Mouse (Mus musculus): ENCODE data around the gene Adck1. TPM values are rescaled to one million over a fixed set of nuclear protein-coding genes. Genes with fewer than 3 reads are reported as not detected.

Gene Adck1
- polyA plus RNA-seq, 1 experiment from 2014 or later: 24.8 TPM

DNA sequence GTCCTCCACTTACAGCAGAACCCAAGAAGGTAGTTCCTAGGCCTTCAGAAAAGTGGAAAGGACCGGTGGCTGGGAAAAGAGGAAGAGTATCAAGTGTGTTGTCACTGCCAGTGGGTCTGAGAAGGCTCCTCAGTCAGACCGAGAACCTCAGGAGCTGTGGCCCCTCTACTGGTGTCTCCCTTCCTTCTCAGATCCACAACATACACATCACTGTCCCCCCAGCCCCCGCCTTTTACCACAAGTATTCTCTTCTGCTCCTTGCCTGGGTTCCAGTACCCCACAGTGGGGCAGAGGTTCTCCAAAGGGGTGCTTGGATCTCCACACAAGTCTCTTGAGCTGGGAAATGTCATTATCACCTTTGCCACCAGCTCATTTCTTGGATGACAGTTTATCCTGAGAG lies 115.5 kb downstream of the Adck1 start:
- Histone ChIP-seq H3K4me1 (replicated peaks; ENCODE audit: insufficient read depth, low read length) (no peaks in the 10 kb centered on the region), H3K27me3 (ENCODE audit: insufficient read depth, low read length) (no peaks in the 10 kb centered on the region), H3K4me3 (replicated peaks; ENCODE audit: low read depth, low read length) (no peak overlapping the region), H3K4me2 (ENCODE audit: low read length) (no peak overlapping the region), H3K36me3 (ENCODE audit: insufficient read depth, low read length) (no peaks in the 10 kb centered on the region), H3K27ac (no peak overlapping the region), H3K9ac (ENCODE audit: low read depth, low read length) (no peak overlapping the region), H3K9me3 (replicated peaks; ENCODE audit: low read length) (no peaks in the 10 kb centered on the region)
- DNase-seq (ENCODE audit: low spot score) (no peak), ATAC-seq (replicated peaks; ENCODE audit: low FRiP score, low read depth) (no peak)
- TF ChIP-seq CTCF (IDR thresholded peaks at IDR 0.05; ENCODE audit: low read depth): no peak
- 96% methylated on average over 3 of the region's 3 CpGs for WGBS

DNA sequence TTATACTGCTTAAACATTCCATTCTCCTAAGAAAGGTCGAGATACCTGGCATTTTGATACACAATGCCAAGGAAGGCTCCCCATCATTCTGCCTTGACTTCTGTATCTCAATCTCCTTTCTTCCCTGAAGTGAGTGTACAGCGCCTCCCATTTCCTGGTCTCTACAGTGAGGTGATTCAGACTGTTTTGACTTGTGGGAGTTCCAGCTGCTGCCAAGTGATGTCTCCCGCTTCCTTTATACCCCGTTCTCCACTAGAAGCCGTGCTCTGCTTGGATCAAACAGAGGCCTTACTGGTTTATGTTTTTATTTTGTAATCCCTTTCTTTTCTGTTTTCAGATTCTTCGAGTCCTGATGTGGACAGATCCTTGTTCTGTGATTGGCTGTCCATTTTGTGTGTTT lies 116.3 kb downstream of the Adck1 start:
- ATAC-seq (replicated peaks; ENCODE audit: low FRiP score, low read depth): no peak
- Histone ChIP-seq H3K27me3 (ENCODE audit: insufficient read depth, low read length) (no peaks in the 10 kb centered on the region), H3K36me3 (ENCODE audit: insufficient read depth, low read length) (no peaks in the 10 kb centered on the region), H3K27ac (no peak overlapping the region), H3K4me3 (replicated peaks; ENCODE audit: low read depth, low read length) (no peak overlapping the region), H3K4me1 (replicated peaks; ENCODE audit: insufficient read depth, low read length) (no peaks in the 10 kb centered on the region), H3K9ac (ENCODE audit: low read depth, low read length) (no peak overlapping the region), H3K9me3 (replicated peaks; ENCODE audit: low read length) (no peaks in the 10 kb centered on the region), H3K4me2 (ENCODE audit: low read length) (no peak overlapping the region)
- no peak for TF ChIP-seq CTCF (IDR thresholded peaks at IDR 0.05; ENCODE audit: low read depth)
- WGBS: 73% methylated on average over 6 of the region's 6 CpGs
- DNase-seq (ENCODE audit: low spot score): no peak

DNA sequence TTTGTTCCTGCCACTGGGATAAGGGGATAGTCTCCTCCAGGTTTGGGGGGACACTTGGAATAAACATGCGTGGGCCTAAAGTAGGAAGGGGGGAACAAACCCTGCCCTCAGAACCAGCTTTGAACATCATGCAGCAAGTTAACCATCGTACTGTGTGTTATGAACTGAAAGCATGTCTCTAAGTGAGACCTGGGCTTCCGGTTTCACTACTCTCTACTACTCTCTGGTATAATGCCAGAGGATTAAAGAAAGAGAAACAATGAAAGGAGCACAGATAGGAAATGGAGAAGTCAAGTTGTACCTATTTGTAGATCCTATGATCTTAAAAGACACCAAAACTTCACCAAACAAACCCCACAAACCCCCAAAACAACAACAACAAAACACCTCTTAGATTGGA lies 121.3 kb downstream of the Adck1 start:
- H3K27me3 ChIP-seq (ENCODE audit: insufficient read depth, low read length): no peaks in the 10 kb centered on the region
- H3K4me2 ChIP-seq (ENCODE audit: low read length): no peak overlapping the region
- ATAC-seq (replicated peaks; ENCODE audit: low FRiP score, low read depth) (no peak), DNase-seq (ENCODE audit: low spot score) (no peak)
- no peaks in the 10 kb centered on the region for H3K36me3 ChIP-seq (ENCODE audit: insufficient read depth, low read length)
- WGBS: 84% methylated on average over 3 of the region's 3 CpGs
- no peak overlapping the region for H3K27ac ChIP-seq
- no peak overlapping the region for H3K9ac ChIP-seq (ENCODE audit: low read depth, low read length)
- H3K4me3 ChIP-seq (replicated peaks; ENCODE audit: low read depth, low read length): no peak overlapping the region
- H3K9me3 ChIP-seq (replicated peaks; ENCODE audit: low read length): no peaks in the 10 kb centered on the region
- no peak for TF ChIP-seq CTCF (IDR thresholded peaks at IDR 0.05; ENCODE audit: low read depth)
- no peaks in the 10 kb centered on the region for H3K4me1 ChIP-seq (replicated peaks; ENCODE audit: insufficient read depth, low read length)

DNA sequence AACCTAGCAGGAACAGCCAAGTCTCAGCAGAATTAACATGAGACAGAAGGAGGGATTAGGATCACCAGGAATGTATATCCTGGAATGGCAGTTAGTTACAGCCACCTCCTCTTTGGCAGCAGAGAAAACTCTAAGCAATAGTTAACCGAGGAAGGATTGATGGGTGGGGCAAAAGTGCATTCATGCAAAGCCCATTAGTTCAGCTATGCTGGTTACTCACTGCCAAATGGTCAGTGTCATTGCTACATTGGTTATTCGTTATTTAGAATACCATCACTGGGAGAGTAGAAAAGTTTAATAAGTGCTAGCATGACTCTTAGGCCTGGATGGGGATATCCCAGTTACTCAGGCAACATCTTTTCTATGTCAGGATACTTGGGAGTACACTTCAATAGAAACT lies 130.5 kb downstream of the Adck1 start:
- H3K9me3 ChIP-seq (replicated peaks; ENCODE audit: low read length): no peaks in the 10 kb centered on the region
- WGBS: 24% methylated on average over 2 of the region's 2 CpGs
- H3K27ac ChIP-seq: no peak overlapping the region
- no peak overlapping the region for H3K4me3 ChIP-seq (replicated peaks; ENCODE audit: low read depth, low read length)
- H3K36me3 ChIP-seq (ENCODE audit: insufficient read depth, low read length): no peaks in the 10 kb centered on the region
- H3K9ac ChIP-seq (ENCODE audit: low read depth, low read length): no peak overlapping the region
- H3K27me3 ChIP-seq (ENCODE audit: insufficient read depth, low read length): no peaks in the 10 kb centered on the region
- no peaks in the 10 kb centered on the region for H3K4me1 ChIP-seq (replicated peaks; ENCODE audit: insufficient read depth, low read length)
- ATAC-seq (replicated peaks; ENCODE audit: low FRiP score, low read depth) (peak; percentile 46; the same call in 1 of the 2 replicates), DNase-seq (ENCODE audit: low spot score) (peak; percentile 34)
- TF ChIP-seq CTCF (IDR thresholded peaks at IDR 0.05; ENCODE audit: low read depth): no peak
- no peak overlapping the region for H3K4me2 ChIP-seq (ENCODE audit: low read length)

Other genes with a start within 250 kb of the Adck1 start
- 0.08 and 0.13 TPM in 2 replicates for gene Gm10436, start 178.4 kb upstream of the Adck1 start, polyA plus RNA-seq (2015; fragmentation: Nextera tagmentation; extraction: Ambion mirVana)
- gene Gm8332, start 110.5 kb upstream of the Adck1 start, polyA plus RNA-seq (2015; fragmentation: Nextera tagmentation; extraction: Ambion mirVana): not detected in 2 replicates
- gene Gm5662, start 86.1 kb upstream of the Adck1 start, polyA plus RNA-seq (2015; fragmentation: Nextera tagmentation; extraction: Ambion mirVana): 0.59 and 1.1 TPM in 2 replicates
- not detected in 2 replicates for gene Gm5039, start 36.5 kb upstream of the Adck1 start, polyA plus RNA-seq (2015; fragmentation: Nextera tagmentation; extraction: Ambion mirVana)

Data from kidney, postnatal 0 days (tissue).